Mouse (Mus musculus) subcutaneous adipose tissue, adult 2 months (tissue): ENCODE measurements around the gene Mto1. TPM values are rescaled to one million over a fixed set of nuclear protein-coding genes. Genes with fewer than 3 reads are reported as not detected.

Experiments
- polyA plus RNA-seq: library from polyadenylated mRNA; depleted of rRNA; stranded (reverse); fragments of >200 nt; gene quantifications from 2 replicates; pipeline ENCODE4 v1.2.3, GENCODE M21; 2012; ENCODE audit warnings: low replicate concordance; rRNA removed

Gene Mto1
- 17.0 and 17.4 TPM in 2 replicates for polyA plus RNA-seq

GRCm38 (mm10) chr9:78447973-78448873, at the start of gene Mto1, which contains the start of gene Gm17324:
Gene Mto1, plus strand, starts transcription at chr9:78448208.
Gene Gm17324, minus strand, starts transcription at chr9:78448786.

GRCm38 (mm10) chr9:78442579-78443392, 5.2 kb upstream of the Mto1 start, which contains the start of gene Cgas:
Gene Cgas, minus strand, starts transcription at chr9:78443237.

GRCm38 (mm10) chr9:78488890-78489420, 40.9 kb downstream of the Mto1 start, which contains the start of gene Eef1a1:
Gene Eef1a1, minus strand, starts transcription at chr9:78489151.

Other genes starting within 250 kb of the Mto1 start
- gene Gsta1, start 217.6 kb upstream of the Mto1 start, polyA plus RNA-seq, result not detected in 2 replicates
- not detected in 2 replicates for gene Gm3776, start 191.1 kb upstream of the Mto1 start, polyA plus RNA-seq
- gene Gm10639, start 158.3 kb upstream of the Mto1 start, polyA plus RNA-seq, result not detected in 2 replicates
- not detected in 2 replicates for gene Omt2a, start 133.4 kb upstream of the Mto1 start, polyA plus RNA-seq
- gene Omt2b, start 120.6 kb upstream of the Mto1 start, polyA plus RNA-seq, result not detected in 2 replicates
- gene Gsta2, start 92.4 kb upstream of the Mto1 start, polyA plus RNA-seq, result 0.30 TPM in 1 of 2 replicates, not detected in the other
- not detected in 2 replicates for gene Dppa5a, start 80.0 kb upstream of the Mto1 start, polyA plus RNA-seq
- gene Ooep, start 69.5 kb upstream of the Mto1 start, polyA plus RNA-seq, result 0.17 TPM in 1 of 2 replicates, not detected in the other
- 0.06 TPM in 1 of 2 replicates, not detected in the other for gene Ddx43, start 52.4 kb upstream of the Mto1 start, polyA plus RNA-seq
- 1.0 and 2.1 TPM in 2 replicates for gene Cgas, start 5.0 kb upstream of the Mto1 start, polyA plus RNA-seq
- gene Gm17324, start 578 bp downstream of the Mto1 start, polyA plus RNA-seq, result 0.14 and 0.36 TPM in 2 replicates
- gene Eef1a1, start 40.9 kb downstream of the Mto1 start, polyA plus RNA-seq, result 3,915 and 6,714 TPM in 2 replicates
- gene Slc17a5, start 139.8 kb downstream of the Mto1 start, polyA plus RNA-seq, result 9.5 and 12.6 TPM in 2 replicates
- 0.90 and 3.5 TPM in 2 replicates for gene Cd109, start 167.3 kb downstream of the Mto1 start, polyA plus RNA-seq